Mouse (Mus musculus) intestine, embryonic 16.5 days (tissue): ENCODE data around the gene Pde4dip. TPM values are rescaled to one million over a fixed set of nuclear protein-coding genes. Genes with fewer than 3 reads are reported as not detected.

ENCODE experiments used
- ATAC-seq: fragments of 200-750 bp; cut with Nextera tagmentation; 2 replicates; pipeline ENCODE4 v1.8.0; 2017; ENCODE audit warnings: moderate TSS enrichment, moderate library complexity
- H3K27ac ChIP-seq: fragments of 300-500 bp; sonication (generic); 2 replicates; pipeline ENCODE4 v1.5.1; 2014; ENCODE audit warnings: mild to moderate bottlenecking, low read length
- H3K27me3 ChIP-seq: fragments of 300-500 bp; sonication (generic); replicated peaks from 2 replicates; pipeline ENCODE4 v1.6.1; 2014; ENCODE audit warnings: low read length, control low read depth, mixed read lengths; ENCODE audit not compliant: control insufficient read depth, insufficient read depth
- H3K36me3 ChIP-seq: fragments of 300-500 bp; sonication (generic); 2 replicates; pipeline ENCODE4 v1.6.1; 2014; ENCODE audit warnings: low read length, control low read depth; ENCODE audit not compliant: control insufficient read depth, insufficient read depth
- H3K4me1 ChIP-seq: fragments of 300-500 bp; sonication (generic); 2 replicates; pipeline ENCODE4 v1.6.1; 2014; ENCODE audit warnings: low read length, control low read depth, mixed read lengths; ENCODE audit not compliant: control insufficient read depth, insufficient read depth
- H3K4me2 ChIP-seq: fragments of 300-500 bp; sonication (generic); 2 replicates; pipeline ENCODE4 v1.6.1; 2014; ENCODE audit warnings: low read depth, low read length, control low read depth
- H3K4me3 ChIP-seq: fragments of 300-500 bp; sonication (generic); 2 replicates; pipeline ENCODE4 v1.5.1; 2014; ENCODE audit warnings: mild to moderate bottlenecking, low read length
- H3K9ac ChIP-seq: fragments of 300-500 bp; sonication (generic); 2 replicates; pipeline ENCODE4 v1.6.1; 2014; ENCODE audit warnings: low read depth, low read length
- H3K9me3 ChIP-seq: fragments of 300-500 bp; sonication (generic); 2 replicates; pipeline ENCODE4 v1.6.1; 2016; ENCODE audit warnings: low read length, control low read depth; ENCODE audit not compliant: control insufficient read depth
- WGBS: fragments of 180-500 bp; shearing (Covaris S2); extraction: QIAGEN DNeasy Blood & Tissue Kit; methylation state at CpG from one replicate; pipeline ENCODE4 v1.1.7; 2014; 5-methylcytosine and 5-hydroxymethylcytosine counted together
- polyA plus RNA-seq: library from polyadenylated mRNA; unstranded; fragments of >200 nt; fragmentation: Nextera tagmentation; extraction: Ambion mirVana; gene quantifications from 2 replicates; pipeline ENCODE4 v1.2.1, GENCODE M21; 2015

The Pde4dip gene
- polyA plus RNA-seq, result 20.2 and 21.2 TPM in 2 replicates

DNA sequence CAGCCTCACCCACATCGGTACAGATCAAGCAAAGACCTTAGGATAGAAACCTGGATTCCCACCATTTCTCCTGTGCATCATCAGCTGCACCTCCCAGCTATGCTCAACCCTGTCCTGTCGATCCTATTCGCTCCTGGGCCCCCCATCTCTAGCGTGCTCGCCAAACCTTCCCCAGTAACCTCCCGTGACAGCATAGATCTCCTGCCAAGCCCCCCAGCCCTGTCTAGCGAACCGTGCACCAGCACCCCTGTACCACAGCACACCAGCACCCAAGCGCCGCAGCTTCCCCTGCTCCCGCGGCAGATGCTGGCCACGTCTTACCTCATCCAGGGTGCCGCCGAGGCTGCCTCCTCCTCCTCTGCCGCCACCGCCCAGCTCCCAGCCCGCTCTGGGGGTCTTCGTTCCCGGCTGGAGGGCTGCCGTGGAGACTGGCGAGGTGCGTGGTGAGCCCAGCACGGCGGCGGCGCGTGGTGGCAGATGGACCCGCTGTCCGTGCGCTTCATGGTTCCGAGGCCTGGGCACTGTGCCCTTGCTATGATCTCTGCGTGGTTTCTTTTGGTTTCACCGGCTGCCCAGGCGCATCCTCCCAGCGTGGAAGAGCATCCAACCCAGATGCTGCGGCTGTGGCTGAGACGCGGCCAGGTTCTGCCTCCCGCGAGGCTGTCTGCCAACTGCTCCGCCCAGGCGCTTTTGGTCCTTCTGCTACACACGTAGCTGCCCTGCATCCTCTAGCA lies at the start of gene Pde4dip:
Pde4dip (minus strand) TSS at position 540 of the 734 bp plus-strand sequence.
- H3K36me3 ChIP-seq, result no peaks in the 10 kb centered on the region
- H3K27ac ChIP-seq, result no peak within 1 kb of the TSS
- peak within 1 kb of the TSS; percentile 88 for H3K4me2 ChIP-seq
- peak within 1 kb of the TSS; percentile 55 for H3K9ac ChIP-seq
- H3K27me3 ChIP-seq, result peaks cover 28% of the 10 kb centered on the region
- WGBS, result 3% methylated on average over 44 of the region's 44 CpGs
- peaks cover 7% of the 10 kb centered on the region for H3K4me1 ChIP-seq
- H3K9me3 ChIP-seq, result no peaks in the 10 kb centered on the region
- peak within 1 kb of the TSS; percentile 46 for H3K4me3 ChIP-seq
- ATAC-seq, result 0 out of 2 replicates have a peak, but pooled peaks have one; percentile 26

DNA sequence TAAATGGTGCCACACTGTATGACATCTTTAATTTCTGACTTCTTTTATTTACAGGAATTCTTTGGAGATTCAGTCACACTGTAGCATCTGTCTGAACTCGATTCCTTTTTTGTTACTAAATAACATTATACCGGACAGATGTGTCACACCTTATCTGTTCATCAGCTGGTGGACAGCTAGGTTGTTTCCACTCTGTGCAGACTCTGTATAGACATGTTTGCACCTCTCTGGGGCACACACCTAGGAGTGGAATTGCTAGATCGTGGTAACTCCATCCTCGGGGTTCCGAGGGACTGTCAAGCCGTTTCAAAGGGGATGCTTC lies 49.4 kb upstream of the Pde4dip start:
- WGBS, result 70% methylated on average over 6 of the region's 6 CpGs
- Histone ChIP-seq H3K27ac (no peak overlapping the region), H3K4me3 (no peak overlapping the region), H3K4me1 (peaks cover 32% of the 10 kb centered on the region), H3K4me2 (no peak overlapping the region), H3K36me3 (no peaks in the 10 kb centered on the region), H3K27me3 (no peaks in the 10 kb centered on the region), H3K9ac (no peak overlapping the region), H3K9me3 (no peaks in the 10 kb centered on the region)
- no peak for ATAC-seq

GRCm38 (mm10) chr3:97937068-97937944 lies 48.8 kb upstream of the Pde4dip start:
- no peak overlapping the region for H3K9ac ChIP-seq
- ATAC-seq, result no peak
- H3K27me3 ChIP-seq, result no peaks in the 10 kb centered on the region
- H3K4me1 ChIP-seq, result peaks cover 31% of the 10 kb centered on the region
- 45% methylated on average over 17 of the region's 17 CpGs for WGBS
- no peak overlapping the region for H3K27ac ChIP-seq
- no peaks in the 10 kb centered on the region for H3K9me3 ChIP-seq
- no peak overlapping the region for H3K4me3 ChIP-seq
- no peaks in the 10 kb centered on the region for H3K36me3 ChIP-seq
- no peak overlapping the region for H3K4me2 ChIP-seq

- Histone ChIP-seq H3K9me3 (no peaks in the 10 kb centered on the region), H3K4me1 (peaks cover 22% of the 10 kb centered on the region), H3K9ac (no peak overlapping the region)
These were observed 46.1 kb upstream of the Pde4dip start for GRCm38 (mm10) chr3:97934331-97935300.

DNA sequence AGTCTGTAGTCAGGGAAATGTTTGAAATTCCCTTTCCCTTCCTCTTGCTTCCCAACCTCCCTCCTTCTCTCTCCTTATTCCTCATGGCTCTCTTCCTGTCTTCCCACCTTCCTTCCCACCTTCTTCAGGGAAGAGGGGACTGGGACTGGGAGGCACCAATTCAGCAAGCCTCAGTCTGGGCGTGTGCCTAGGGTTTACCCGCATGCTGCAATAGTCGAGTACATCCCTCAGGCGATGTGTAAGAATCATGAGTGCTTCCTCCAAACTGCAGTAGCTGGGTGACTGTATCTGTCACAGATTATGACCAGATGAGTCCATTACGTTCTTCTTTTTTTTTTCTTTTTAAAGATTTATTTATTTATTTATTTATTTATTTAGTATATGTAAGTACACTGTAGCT lies 45.3 kb upstream of the Pde4dip start:
- Histone ChIP-seq H3K9ac (no peak overlapping the region), H3K27ac (no peak overlapping the region), H3K4me1 (peaks cover 19% of the 10 kb centered on the region), H3K27me3 (no peaks in the 10 kb centered on the region), H3K4me2 (no peak overlapping the region), H3K36me3 (no peaks in the 10 kb centered on the region), H3K4me3 (no peak overlapping the region), H3K9me3 (no peaks in the 10 kb centered on the region)
- ATAC-seq, result no peak
- WGBS, result 79% methylated on average over 5 of the region's 5 CpGs

More at GRCm38 (mm10) chr3:97934331-97935300, 46.1 kb upstream of the Pde4dip start:
- H3K36me3 ChIP-seq, result no peaks in the 10 kb centered on the region
- no peak overlapping the region for H3K27ac ChIP-seq
- ATAC-seq, result no peak
- H3K4me3 ChIP-seq, result no peak overlapping the region
- H3K4me2 ChIP-seq, result no peak overlapping the region
- 89% methylated on average over 6 of the region's 6 CpGs for WGBS
- no peaks in the 10 kb centered on the region for H3K27me3 ChIP-seq

GRCm38 (mm10) chr3:97933251-97933650 lies 44.7 kb upstream of the Pde4dip start:
- Histone ChIP-seq H3K9me3 (no peaks in the 10 kb centered on the region), H3K4me1 (peaks cover 19% of the 10 kb centered on the region), H3K27me3 (no peaks in the 10 kb centered on the region), H3K36me3 (no peaks in the 10 kb centered on the region), H3K27ac (no peak overlapping the region), H3K4me2 (peak overlapping the region; percentile 26), H3K9ac (no peak overlapping the region; the same call in 1 of the 2 replicates), H3K4me3 (no peak overlapping the region)
- ATAC-seq, result no peak
- 46% methylated on average over 6 of the region's 6 CpGs for WGBS

DNA sequence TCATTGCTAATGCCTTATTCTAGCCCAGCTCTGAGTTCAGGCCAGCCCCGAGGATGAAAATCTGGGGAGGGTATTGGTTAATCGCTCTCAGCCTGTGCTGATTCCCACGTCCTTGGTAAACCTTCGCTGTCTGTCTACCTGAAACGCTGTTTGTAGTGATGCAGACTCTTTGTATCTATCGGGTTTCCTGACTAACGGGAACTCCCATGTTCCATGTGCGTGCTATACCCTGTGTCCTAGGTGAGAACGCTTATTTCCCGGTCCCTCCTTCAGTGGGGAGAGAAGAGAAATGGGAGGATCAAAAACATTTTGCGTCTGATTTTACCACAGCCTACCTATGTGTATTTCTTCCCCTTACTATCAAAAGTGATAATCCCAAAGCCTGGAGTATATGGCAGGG lies 44.3 kb upstream of the Pde4dip start:
- no peaks in the 10 kb centered on the region for H3K36me3 ChIP-seq
- 39% methylated on average over 11 of the region's 11 CpGs for WGBS
- no peak overlapping the region for H3K4me3 ChIP-seq
- no peak overlapping the region; the same call in 1 of the 2 replicates for H3K9ac ChIP-seq
- no peaks in the 10 kb centered on the region for H3K9me3 ChIP-seq
- no peak for ATAC-seq
- H3K4me1 ChIP-seq, result peaks cover 16% of the 10 kb centered on the region
- no peaks in the 10 kb centered on the region for H3K27me3 ChIP-seq
- peak overlapping the region; percentile 26; the same call in 1 of the 2 replicates for H3K4me2 ChIP-seq
- H3K27ac ChIP-seq, result no peak overlapping the region

DNA sequence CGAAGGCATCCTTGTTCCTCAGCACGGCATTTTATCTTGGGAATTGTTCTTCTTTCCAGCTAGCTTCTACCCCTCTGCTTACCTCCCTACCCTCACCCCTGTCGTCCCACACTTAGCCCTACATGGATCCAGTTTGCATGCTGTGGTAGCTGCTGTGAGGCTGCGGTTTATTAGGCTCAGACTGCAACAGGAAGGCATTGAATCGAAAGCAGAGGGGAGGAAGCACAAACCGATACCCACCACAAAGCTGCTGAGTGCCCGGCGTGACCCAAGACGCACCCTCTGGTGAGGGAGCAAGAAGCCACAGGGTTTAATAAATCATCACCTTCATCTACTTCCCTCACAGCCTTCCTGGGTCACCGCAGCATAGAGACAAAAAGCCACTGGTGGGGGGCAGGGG lies 43.6 kb upstream of the Pde4dip start:
- Histone ChIP-seq H3K4me1 (peaks cover 16% of the 10 kb centered on the region), H3K27me3 (no peaks in the 10 kb centered on the region), H3K4me3 (no peak overlapping the region), H3K27ac (no peak overlapping the region), H3K4me2 (no peak overlapping the region), H3K9me3 (no peaks in the 10 kb centered on the region), H3K9ac (no peak overlapping the region), H3K36me3 (no peaks in the 10 kb centered on the region)
- no peak for ATAC-seq
- 27% methylated on average over 10 of the region's 10 CpGs for WGBS
